Mouse (Mus musculus) forebrain, embryonic 15.5 days (tissue): ENCODE results near the gene 1700010I14Rik. TPM values are rescaled to one million over a fixed set of nuclear protein-coding genes. Genes with fewer than 3 reads are reported as not detected.

Experiments
- ATAC-seq: fragments of 200-750 bp; cut with Nextera tagmentation; replicated peaks from 2 replicates; pipeline ENCODE4 v1.8.0; 2017; ENCODE audit warnings: mild to moderate bottlenecking, moderate TSS enrichment, moderate library complexity
- H3K27ac ChIP-seq: fragments of 300-500 bp; sonication (generic); replicated peaks from 2 replicates; pipeline ENCODE4 v1.5.1; 2015; ENCODE audit warnings: mild to moderate bottlenecking, inconsistent platforms
- H3K27me3 ChIP-seq: fragments of 300-500 bp; sonication (generic); 2 replicates; pipeline ENCODE4 v1.6.1; 2015; ENCODE audit warnings: inconsistent platforms
- H3K36me3 ChIP-seq: fragments of 300-500 bp; sonication (generic); 2 replicates; pipeline ENCODE4 v1.6.1; 2015; ENCODE audit warnings: mild to moderate bottlenecking, inconsistent platforms
- H3K4me1 ChIP-seq: fragments of 300-500 bp; sonication (generic); 2 replicates; pipeline ENCODE4 v1.6.1; 2015; ENCODE audit warnings: inconsistent platforms
- H3K4me2 ChIP-seq: fragments of 300-500 bp; sonication (generic); replicated peaks from 2 replicates; pipeline ENCODE4 v1.6.1; 2015; ENCODE audit warnings: mild to moderate bottlenecking, inconsistent platforms
- H3K4me3 ChIP-seq: fragments of 300-500 bp; sonication (generic); 2 replicates; pipeline ENCODE4 v1.5.1; 2015; ENCODE audit warnings: mild to moderate bottlenecking, inconsistent platforms
- H3K9ac ChIP-seq: fragments of 300-500 bp; sonication (generic); replicated peaks from 2 replicates; pipeline ENCODE4 v1.6.1; 2015; ENCODE audit warnings: mild to moderate bottlenecking, inconsistent platforms
- H3K9me3 ChIP-seq: fragments of 300-500 bp; sonication (generic); 2 replicates; pipeline ENCODE4 v1.6.1; 2016; ENCODE audit warnings: inconsistent platforms
- WGBS: fragments of 180-500 bp; shearing (Covaris S2); methylation state at CpG from one replicate; pipeline ENCODE4 v1.1.7; 2015; ENCODE audit warnings: mixed read lengths; 5-methylcytosine and 5-hydroxymethylcytosine counted together
- polyA plus RNA-seq: library from polyadenylated mRNA; unstranded; fragments of >200 nt; fragmentation: Nextera tagmentation; extraction: Ambion mirVana; gene quantifications from 2 replicates; pipeline ENCODE4 v1.2.1, GENCODE M21; 2015

The 1700010I14Rik gene
- 1.3 and 1.5 TPM in 2 replicates for polyA plus RNA-seq

- Histone ChIP-seq H3K4me1 (peaks cover 40% of the 10 kb centered on the region), H3K36me3 (no peaks in the 10 kb centered on the region), H3K9me3 (no peaks in the 10 kb centered on the region), H3K9ac (peak within 1 kb of the TSS; percentile 9; the same call in 1 of the 2 replicates), H3K4me3 (peak within 1 kb of the TSS; percentile 32), H3K27me3 (no peaks in the 10 kb centered on the region), H3K4me2 (peak within 1 kb of the TSS; percentile 40), H3K27ac (peak within 1 kb of the TSS; percentile 10; the same call in 1 of the 2 replicates)
- 6% methylated on average over 13 of the region's 13 CpGs for WGBS
- 0 out of 2 replicates have a peak, but pooled peaks have one; percentile 24 for ATAC-seq
Observed at GRCm38 (mm10) chr17:8988119-8988807, at the start of gene 1700010I14Rik. Gene 1700010I14Rik, plus strand, starts transcription at chr17:8988333.

- Histone ChIP-seq H3K4me1 (peaks cover 11% of the 10 kb centered on the region; the same call in 1 of the 2 replicates), H3K36me3 (peaks cover 43% of the 10 kb centered on the region), H3K27me3 (no peaks in the 10 kb centered on the region), H3K4me2 (no peak overlapping the region), H3K9me3 (no peaks in the 10 kb centered on the region), H3K27ac (no peak overlapping the region), H3K9ac (no peak overlapping the region), H3K4me3 (no peak overlapping the region)
- no peak for ATAC-seq
- 84% methylated on average over 5 of the region's 5 CpGs for WGBS
Observed at GRCm38 (mm10) chr17:8951588-8951987, 36.5 kb upstream of the 1700010I14Rik start.

- no peak overlapping the region for H3K9ac ChIP-seq
- H3K9me3 ChIP-seq, result no peaks in the 10 kb centered on the region
- no peak overlapping the region for H3K4me2 ChIP-seq
- no peak overlapping the region for H3K27ac ChIP-seq
- 91% methylated on average over 8 of the region's 8 CpGs for whole genome bisulfite sequencing
- no peak for ATAC-seq
- H3K4me1 ChIP-seq, result peaks cover 11% of the 10 kb centered on the region; the same call in 1 of the 2 replicates
- H3K36me3 ChIP-seq, result peaks cover 46% of the 10 kb centered on the region
- H3K27me3 ChIP-seq, result no peaks in the 10 kb centered on the region
- H3K4me3 ChIP-seq, result no peak overlapping the region
Observed at GRCm38 (mm10) chr17:8952951-8953350, 35.2 kb upstream of the 1700010I14Rik start.

GRCm38 (mm10) chr17:8958125-8958524, 30.0 kb upstream of the 1700010I14Rik start:
- Histone ChIP-seq H3K9me3 (no peaks in the 10 kb centered on the region), H3K36me3 (peaks cover 30% of the 10 kb centered on the region), H3K27ac (no peak overlapping the region), H3K4me2 (no peak overlapping the region), H3K4me3 (no peak overlapping the region), H3K4me1 (peaks cover 25% of the 10 kb centered on the region), H3K27me3 (no peaks in the 10 kb centered on the region), H3K9ac (no peak overlapping the region)
- ATAC-seq, result no peak
- WGBS, result 80% methylated on average over 6 of the region's 6 CpGs

- H3K36me3 ChIP-seq, result peaks cover 18% of the 10 kb centered on the region
- no peaks in the 10 kb centered on the region for H3K9me3 ChIP-seq
- H3K27me3 ChIP-seq, result no peaks in the 10 kb centered on the region
- no peak for ATAC-seq
- H3K27ac ChIP-seq, result no peak overlapping the region
- peaks cover 25% of the 10 kb centered on the region for H3K4me1 ChIP-seq
- no peak overlapping the region for H3K9ac ChIP-seq
- H3K4me3 ChIP-seq, result no peak overlapping the region
- WGBS, result 65% methylated on average over 4 of the region's 4 CpGs
- H3K4me2 ChIP-seq, result no peak overlapping the region
Observed at GRCm38 (mm10) chr17:8960386-8960785, 27.7 kb upstream of the 1700010I14Rik start.

- peak; percentile 68; the same call in 1 of the 2 replicates for ATAC-seq
- WGBS, result 28% methylated on average over 5 of the region's 5 CpGs
Observed at GRCm38 (mm10) chr17:8961097-8961496, 27.0 kb upstream of the 1700010I14Rik start.

GRCm38 (mm10) chr17:8961644-8962043, 26.5 kb upstream of the 1700010I14Rik start:
- peaks cover 27% of the 10 kb centered on the region for H3K36me3 ChIP-seq
- H3K9me3 ChIP-seq, result no peaks in the 10 kb centered on the region
- ATAC-seq, result peak; percentile 74
- no peak overlapping the region for H3K4me2 ChIP-seq
- H3K9ac ChIP-seq, result no peak overlapping the region
- peak overlapping the region; percentile 49 for H3K27ac ChIP-seq
- no peaks in the 10 kb centered on the region for H3K27me3 ChIP-seq
- 31% methylated on average over 14 of the region's 14 CpGs for WGBS
- peaks cover 14% of the 10 kb centered on the region for H3K4me1 ChIP-seq
- H3K4me3 ChIP-seq, result no peak overlapping the region

More at GRCm38 (mm10) chr17:8961097-8961496, 27.0 kb upstream of the 1700010I14Rik start:
- Histone ChIP-seq H3K9ac (no peak overlapping the region), H3K27ac (0 out of 2 replicates have a peak overlapping the region, but pooled peaks have one; percentile 49), H3K4me2 (no peak overlapping the region), H3K36me3 (peaks cover 23% of the 10 kb centered on the region), H3K27me3 (no peaks in the 10 kb centered on the region), H3K4me3 (no peak overlapping the region), H3K9me3 (no peaks in the 10 kb centered on the region), H3K4me1 (peaks cover 18% of the 10 kb centered on the region)

GRCm38 (mm10) chr17:8965177-8965576, 23.0 kb upstream of the 1700010I14Rik start:
- no peaks in the 10 kb centered on the region for H3K27me3 ChIP-seq
- H3K36me3 ChIP-seq, result peaks cover 51% of the 10 kb centered on the region
- ATAC-seq, result no peak
- H3K27ac ChIP-seq, result no peak overlapping the region
- H3K4me3 ChIP-seq, result no peak overlapping the region
- no peak overlapping the region for H3K4me2 ChIP-seq
- H3K9ac ChIP-seq, result no peak overlapping the region
- H3K9me3 ChIP-seq, result no peaks in the 10 kb centered on the region
- H3K4me1 ChIP-seq, result peaks cover 14% of the 10 kb centered on the region
- 97% methylated on average over 6 of the region's 6 CpGs for WGBS

- Histone ChIP-seq H3K36me3 (peaks cover 28% of the 10 kb centered on the region), H3K27ac (0 out of 2 replicates have a peak overlapping the region, but pooled peaks have one; percentile 10)
Observed at GRCm38 (mm10) chr17:8972152-8972854, 15.8 kb upstream of the 1700010I14Rik start.

GRCm38 (mm10) chr17:8973331-8973730, 14.8 kb upstream of the 1700010I14Rik start:
- Histone ChIP-seq H3K9ac (no peak overlapping the region), H3K4me1 (peaks cover 14% of the 10 kb centered on the region), H3K36me3 (peaks cover 18% of the 10 kb centered on the region), H3K9me3 (no peaks in the 10 kb centered on the region), H3K4me2 (no peak overlapping the region), H3K27me3 (no peaks in the 10 kb centered on the region), H3K27ac (no peak overlapping the region), H3K4me3 (no peak overlapping the region)
- ATAC-seq, result no peak
- 81% methylated on average over 5 of the region's 5 CpGs for WGBS

More at GRCm38 (mm10) chr17:8972152-8972854, 15.8 kb upstream of the 1700010I14Rik start:
- no peak overlapping the region for H3K4me2 ChIP-seq
- no peak overlapping the region for H3K9ac ChIP-seq
- no peak for ATAC-seq
- H3K27me3 ChIP-seq, result no peaks in the 10 kb centered on the region
- peaks cover 14% of the 10 kb centered on the region for H3K4me1 ChIP-seq
- 15% methylated on average over 12 of the region's 12 CpGs for WGBS
- no peaks in the 10 kb centered on the region for H3K9me3 ChIP-seq
- H3K4me3 ChIP-seq, result no peak overlapping the region

GRCm38 (mm10) chr17:8974423-8974822, 13.7 kb upstream of the 1700010I14Rik start:
- Histone ChIP-seq H3K27me3 (no peaks in the 10 kb centered on the region), H3K9ac (no peak overlapping the region), H3K4me2 (no peak overlapping the region), H3K4me3 (no peak overlapping the region), H3K27ac (no peak overlapping the region), H3K4me1 (peaks cover 14% of the 10 kb centered on the region), H3K36me3 (peaks cover 16% of the 10 kb centered on the region), H3K9me3 (no peaks in the 10 kb centered on the region)
- 39% methylated on average over 7 of the region's 7 CpGs for WGBS
- ATAC-seq, result 0 out of 2 replicates have a peak, but pooled peaks have one; percentile 29

- peaks cover 14% of the 10 kb centered on the region for H3K4me1 ChIP-seq
- no peaks in the 10 kb centered on the region for H3K9me3 ChIP-seq
- no peak for ATAC-seq
- H3K27me3 ChIP-seq, result no peaks in the 10 kb centered on the region
- WGBS, result 78% methylated on average over 6 of the region's 6 CpGs
- peaks cover 17% of the 10 kb centered on the region for H3K36me3 ChIP-seq
- H3K9ac ChIP-seq, result no peak overlapping the region
- H3K27ac ChIP-seq, result no peak overlapping the region
- H3K4me2 ChIP-seq, result no peak overlapping the region
- H3K4me3 ChIP-seq, result no peak overlapping the region
Observed at GRCm38 (mm10) chr17:8974823-8975397, 13.2 kb upstream of the 1700010I14Rik start.
